Mouse (Mus musculus) CH12.LX (cell line): ENCODE measurements at regions not wholly inside any gene's neighbourhood (a gene's known extent, or its start where the extent isn't known, plus 50 kb on each side); places are given as distances from the start of the nearest gene placed in this dataset.

Source experiments
- DNase-seq: peaks from one replicate; pipeline ENCODE4 v3.0.0-alpha.2; 2013; ENCODE audit errors: extremely low read depth
- H3K27ac ChIP-seq: 2 replicates; pipeline ENCODE4 v1.5.1; 2012; ENCODE audit warnings: low read depth, mild to moderate bottlenecking, control low read depth, moderate library complexity; ENCODE audit not compliant: insufficient read depth
- H3K27me3 ChIP-seq: replicated peaks from 2 replicates; pipeline ENCODE3; 2012; ENCODE audit warnings: inconsistent platforms
- H3K36me3 ChIP-seq, 2 experiments: replicated peaks in 1 of 2; 2 replicates each; pipeline versions ENCODE3 to v1.6.1; 2012; ENCODE audit warnings: inconsistent platforms in 1 of 2, low read length in 1 of 2, mild to moderate bottlenecking in 1 of 2, mixed read lengths in 1 of 2, moderate library complexity in 1 of 2; ENCODE audit not compliant: control insufficient read depth in 1 of 2, insufficient read depth in 1 of 2
- H3K4me1 ChIP-seq, 2 experiments: 2 replicates each; pipeline ENCODE4 v1.6.1; 2012; ENCODE audit warnings: inconsistent platforms in 1 of 2, moderate library complexity in 1 of 2; ENCODE audit not compliant: insufficient read depth in 2 of 2, control insufficient read depth in 1 of 2
- H3K4me2 ChIP-seq: 2 replicates; pipeline ENCODE4 v1.6.1; 2012; ENCODE audit warnings: low read depth, mild to moderate bottlenecking, control low read depth; ENCODE audit not compliant: poor library complexity, insufficient read depth, severe bottlenecking
- H3K4me3 ChIP-seq, 3 experiments: fragments of 150-350 bp in 1 of 3; sonication (generic) in 1 of 3; replicated peaks in 1 of 3; 2 replicates each; pipeline versions ENCODE3 to v1.5.1; 2011 to 2012; ENCODE audit warnings: low read depth in 2 of 3, low read length in 2 of 3, mild to moderate bottlenecking in 2 of 3, moderate library complexity in 2 of 3, control low read depth in 1 of 3, improper control_type of control experiment in 1 of 3, inconsistent platforms in 1 of 3, mixed read lengths in 1 of 3; ENCODE audit not compliant: poor library complexity in 1 of 3
- H3K79me2 ChIP-seq: replicated peaks from 2 replicates; pipeline ENCODE4 v1.6.1; 2012; ENCODE audit warnings: mild to moderate bottlenecking, moderate library complexity; ENCODE audit not compliant: control insufficient read depth, poor library complexity, insufficient read depth, severe bottlenecking; ENCODE audit errors: extremely low read depth
- H3K9ac ChIP-seq: 2 replicates; pipeline ENCODE4 v1.6.1; 2012; ENCODE audit warnings: low read depth, mild to moderate bottlenecking, control low read depth, moderate library complexity; ENCODE audit not compliant: insufficient read depth
- H3K9me3 ChIP-seq: replicated peaks from 2 replicates; pipeline ENCODE3; 2012; ENCODE audit warnings: low read length, inconsistent platforms, mixed read lengths
- BHLHE40 ChIP-seq: IDR thresholded peaks from 2 replicates; pipeline ENCODE4 v1.6.1; 2011; ENCODE audit warnings: mild to moderate bottlenecking, low read depth, low read length, improper control_type of control experiment
- CHD1 ChIP-seq: IDR thresholded peaks from 2 replicates; pipeline ENCODE4 v1.6.1; 2012; ENCODE audit warnings: low read depth, low read length, improper control_type of control experiment, inconsistent platforms
- CHD2 ChIP-seq: IDR thresholded peaks from 2 replicates; pipeline ENCODE4 v1.6.1; 2011; ENCODE audit warnings: low read length, improper control_type of control experiment
- E2F4 ChIP-seq: IDR thresholded peaks from 2 replicates; pipeline ENCODE4 v1.6.1; 2011; ENCODE audit warnings: low read depth, low read length, improper control_type of control experiment; ENCODE audit not compliant: insufficient replicate concordance
- ELF1 ChIP-seq: IDR thresholded peaks from 2 replicates; pipeline ENCODE4 v1.6.1; 2014; ENCODE audit warnings: low read depth, mild to moderate bottlenecking, inconsistent platforms, low read length, improper control_type of control experiment
- HCFC1 ChIP-seq: IDR thresholded peaks from 2 replicates; pipeline ENCODE4 v1.6.1; 2012; ENCODE audit warnings: low read depth, mild to moderate bottlenecking, inconsistent platforms, low read length, improper control_type of control experiment
- IRF4 ChIP-seq: IDR thresholded peaks from 2 replicates; pipeline ENCODE4 v1.6.1; 2014; ENCODE audit warnings: low read depth, mild to moderate bottlenecking, inconsistent platforms, low read length, improper control_type of control experiment
- JUN ChIP-seq: IDR thresholded peaks from 2 replicates; pipeline ENCODE4 v1.6.1; 2011; ENCODE audit warnings: low read depth, mild to moderate bottlenecking, low read length, improper control_type of control experiment, moderate library complexity; ENCODE audit not compliant: insufficient read depth
- MAFK ChIP-seq: IDR thresholded peaks from 2 replicates; pipeline ENCODE4 v1.6.1; 2011; ENCODE audit warnings: low read length, improper control_type of control experiment; ENCODE audit not compliant: insufficient replicate concordance
- MXI1 ChIP-seq: IDR thresholded peaks from 2 replicates; pipeline ENCODE4 v1.6.1; 2011; ENCODE audit warnings: mild to moderate bottlenecking, low read depth, low read length, improper control_type of control experiment
- MYC ChIP-seq: IDR thresholded peaks from 2 replicates; pipeline ENCODE4 v1.6.1; 2011; ENCODE audit warnings: low read depth, mild to moderate bottlenecking, improper control_type of control experiment, low read length
- NELFE ChIP-seq: IDR thresholded peaks from 2 replicates; pipeline ENCODE4 v1.6.1; 2011; ENCODE audit warnings: low read depth, low read length, improper control_type of control experiment
- PAX5 ChIP-seq: IDR thresholded peaks from 2 replicates; pipeline ENCODE4 v1.6.1; 2012; ENCODE audit warnings: low read length, inconsistent platforms, mixed read lengths
- POLR2A ChIP-seq: IDR thresholded peaks from 2 replicates; pipeline ENCODE4 v1.6.1; 2011; ENCODE audit warnings: low read depth, mild to moderate bottlenecking, improper control_type of control experiment, low read length
- POLR2AphosphoS2 ChIP-seq: IDR thresholded peaks from 2 replicates; pipeline ENCODE4 v1.6.1; 2011; ENCODE audit warnings: low read depth, low read length, improper control_type of control experiment
- RCOR1 ChIP-seq: conservative IDR thresholded peaks from 2 replicates; pipeline ENCODE4 v1.6.1; 2012; ENCODE audit warnings: low read depth, mild to moderate bottlenecking, inconsistent platforms, low read length, improper control_type of control experiment
- SIN3A ChIP-seq: IDR thresholded peaks from 2 replicates; pipeline ENCODE4 v1.6.1; 2012; ENCODE audit warnings: low read length, improper control_type of control experiment, inconsistent platforms
- TBP ChIP-seq: conservative IDR thresholded peaks from 2 replicates; pipeline ENCODE4 v1.6.1; 2011; ENCODE audit warnings: low read depth, low read length, improper control_type of control experiment
- TCF12 ChIP-seq: IDR thresholded peaks from 2 replicates; pipeline ENCODE4 v1.6.1; 2014; ENCODE audit warnings: low read depth, mild to moderate bottlenecking, inconsistent platforms, low read length, improper control_type of control experiment
- USF2 ChIP-seq: conservative IDR thresholded peaks from 2 replicates; pipeline ENCODE4 v1.6.1; 2011; ENCODE audit warnings: low read depth, low read length, improper control_type of control experiment
- ZMIZ1 ChIP-seq: IDR thresholded peaks from 2 replicates; pipeline ENCODE4 v1.6.1; 2012; ENCODE audit warnings: low read depth, mild to moderate bottlenecking, inconsistent platforms, low read length, improper control_type of control experiment
- ZNF384 ChIP-seq: IDR thresholded peaks from 2 replicates; pipeline ENCODE4 v1.6.1; 2012; ENCODE audit warnings: low read depth, low read length, improper control_type of control experiment, inconsistent platforms
- dilution Hi-C: fragments of 300-500 bp; cut with MboI; formaldehyde crosslinking; loops from 2 replicates; pipeline ENCODE4 v1.14.3; 2020; ENCODE audit warnings: low sequenced_read_pairs; ENCODE audit not compliant: extremely low pct_unique_long_range_greater_than_20kb, extremely low pct_ligation_motif_present
- in situ Hi-C: fragments of 300-500 bp; cut with MboI; formaldehyde crosslinking; loops from 3 replicates; pipeline ENCODE4 v1.14.3; 2019; ENCODE audit warnings: low sequenced_read_pairs, low pct_ligation_motif_present, low pct_unique_long_range_greater_than_20kb, mixed read lengths

DNA sequence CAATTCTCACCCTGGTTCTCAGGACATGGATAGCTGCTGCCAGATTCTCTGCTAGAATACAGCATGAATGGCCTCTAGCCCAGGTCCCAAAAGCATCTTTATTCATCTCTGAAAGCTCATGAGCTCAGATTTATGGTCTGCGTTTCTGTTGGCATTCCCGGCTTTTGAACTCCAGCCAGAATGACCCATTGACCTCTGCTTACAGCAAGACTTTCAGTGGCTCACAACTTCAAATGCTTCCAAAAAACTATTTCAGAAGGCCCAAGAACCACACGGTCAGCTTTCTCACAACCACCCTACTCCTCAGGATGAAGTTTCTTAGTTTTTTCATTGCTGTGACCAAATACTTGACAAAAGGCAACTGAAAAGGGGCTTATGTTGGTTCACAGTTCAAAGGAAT lies 729.9 kb upstream of the Car8 start:
- Histone ChIP-seq H3K9ac (no peak overlapping the region), H3K9me3 (no peaks in the 10 kb centered on the region), H3K4me2 (no peak overlapping the region), H3K27me3 (no peaks in the 10 kb centered on the region), H3K4me3 (no peak overlapping the region), H3K79me2 (no peaks in the 10 kb centered on the region), H3K4me1 (no peaks in the 10 kb centered on the region), H3K36me3 (no peaks in the 10 kb centered on the region), H3K27ac (no peak overlapping the region)
- no peak for TF ChIP-seq IRF4
- TF ChIP-seq JUN, result no peak
- no peak for TF ChIP-seq TCF12
- no peak for TF ChIP-seq USF2
- no peak for TF ChIP-seq SIN3A
- TF ChIP-seq POLR2AphosphoS2, result no peak
- TF ChIP-seq TBP, result no peak
- no peak for TF ChIP-seq PAX5
- no peak for TF ChIP-seq MXI1
- dilution Hi-C loops, result no loop called here
- in situ Hi-C loops, result no loop called here
- DNase-seq, result no peak

DNA sequence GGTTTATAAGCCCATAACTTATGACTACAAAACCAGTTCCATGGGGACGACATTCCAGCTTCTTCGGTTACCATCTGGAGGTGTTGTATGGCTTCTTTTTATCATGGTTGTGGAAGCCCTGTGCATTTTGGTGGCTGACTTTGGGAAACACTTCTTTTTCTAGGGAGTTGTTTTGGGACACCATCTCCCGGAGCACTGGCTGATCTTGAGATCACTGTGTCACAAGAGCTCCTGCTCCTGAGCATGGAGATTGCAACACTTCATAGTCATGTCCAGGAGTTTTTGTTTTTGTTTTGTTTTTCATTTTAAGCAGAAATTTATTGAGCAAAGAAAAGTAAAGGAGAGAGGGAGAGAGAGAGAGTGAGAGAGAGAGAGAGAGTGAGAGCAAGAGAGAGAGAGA lies 729.1 kb upstream of the Car8 start:
- Histone ChIP-seq H3K4me2 (no peak overlapping the region), H3K79me2 (no peaks in the 10 kb centered on the region), H3K4me1 (peaks cover 0 to 7% of the 10 kb centered on the region in 2 experiments; a peak in 3 of 4 replicates), H3K27ac (no peak overlapping the region), H3K36me3 (no peaks in the 10 kb centered on the region), H3K9me3 (no peaks in the 10 kb centered on the region), H3K27me3 (no peaks in the 10 kb centered on the region), H3K9ac (no peak overlapping the region), H3K4me3 (no peak overlapping the region)
- in situ Hi-C loops (no loop called here), dilution Hi-C loops (no loop called here)
- TF ChIP-seq SIN3A (no peak), MYC (no peak), ELF1 (no peak), IRF4 (no peak), MXI1 (no peak), BHLHE40 (no peak), NELFE (no peak), RCOR1 (no peak), PAX5 (no peak), TCF12 (no peak), POLR2A (no peak)
- DNase-seq, result no peak

DNA sequence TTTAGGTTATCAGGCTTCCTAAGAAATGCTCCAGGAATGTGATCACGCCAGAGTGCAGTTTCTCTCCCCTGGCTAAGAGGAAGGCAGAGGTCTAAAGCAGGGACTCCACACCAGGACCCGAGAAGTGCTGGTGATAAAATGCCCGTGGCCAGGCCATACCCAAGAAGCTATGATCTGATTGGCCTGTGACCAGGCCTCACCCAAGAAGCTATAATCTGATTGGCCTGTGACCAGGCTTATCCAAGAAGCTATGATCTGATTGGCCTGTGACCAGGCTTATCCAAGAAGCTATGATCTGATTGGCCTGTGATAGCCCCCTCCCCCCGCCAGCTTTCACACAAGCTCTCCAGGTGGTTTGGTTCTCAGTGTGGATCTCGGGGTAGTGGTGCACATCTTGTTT lies 726.7 kb upstream of the Car8 start:
- DNase-seq, result peak; percentile 27
- peaks cover 0 to 21% of the 10 kb centered on the region in 2 experiments; a peak in 3 of 4 replicates for H3K4me1 ChIP-seq
- no peak overlapping the region for H3K27ac ChIP-seq
- H3K9ac ChIP-seq, result no peak overlapping the region
- H3K4me3 ChIP-seq, result no peak overlapping the region
- TF ChIP-seq CHD2, result peak; percentile 72
- no peak for TF ChIP-seq MXI1
- peak; percentile 18; the same call in 1 of the 2 replicates for TF ChIP-seq HCFC1
- no peak for TF ChIP-seq CHD1
- no peak for TF ChIP-seq ZNF384
- no peak for TF ChIP-seq ZMIZ1
- no peak for TF ChIP-seq E2F4
- no peak for TF ChIP-seq RCOR1
- TF ChIP-seq MAFK, result no peak
- no peak for TF ChIP-seq POLR2A
- in situ Hi-C loops (no loop called here), dilution Hi-C loops (no loop called here)
- no peaks in the 10 kb centered on the region for H3K9me3 ChIP-seq
- no peaks in the 10 kb centered on the region for H3K36me3 ChIP-seq
- H3K4me2 ChIP-seq, result no peak overlapping the region
- no peaks in the 10 kb centered on the region for H3K79me2 ChIP-seq
- H3K27me3 ChIP-seq, result no peaks in the 10 kb centered on the region
